Mouse (Mus musculus) liver, postnatal 0 days (tissue): ENCODE measurements at regions not wholly inside any gene's neighbourhood (a gene's known extent, or its start where the extent isn't known, plus 50 kb on each side); places are given as distances from the start of the nearest gene placed in this dataset.

Source experiments
- CTCF ChIP-seq: sonication (generic); IDR thresholded peaks from 2 replicates; pipeline ENCODE4 v1.5.1; 2016; ENCODE audit warnings: antibody characterized with exemption, low read depth
- EP300 ChIP-seq: IDR thresholded peaks from 2 replicates; pipeline ENCODE4 v1.6.1; 2016; ENCODE audit warnings: antibody characterized with exemption, low read depth, mild to moderate bottlenecking

DNA sequence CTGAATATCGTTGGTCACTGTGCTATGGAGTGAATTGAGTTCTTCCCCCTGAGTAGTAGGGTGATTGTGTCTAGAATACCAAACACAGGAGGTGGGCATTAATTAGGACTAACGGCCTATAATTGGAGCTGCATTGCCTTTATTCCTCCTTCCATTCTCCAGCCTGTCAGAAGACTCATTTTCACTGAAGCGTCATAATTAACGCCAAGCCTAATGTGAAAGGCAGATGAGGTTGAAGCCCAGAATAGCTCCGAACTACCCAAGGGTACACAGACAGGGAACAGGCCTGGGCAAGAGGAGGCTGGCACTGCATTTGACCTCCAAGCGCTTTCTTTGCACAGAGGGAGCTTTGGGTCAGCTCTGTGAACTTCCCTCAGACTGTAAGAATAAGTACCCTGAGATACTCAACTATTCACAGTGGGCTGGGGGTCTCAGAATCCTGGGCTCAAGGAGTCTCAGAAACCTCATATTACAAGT, 386.5 kb downstream of the Brinp2 start:
- TF ChIP-seq CTCF (no peak), EP300 (no peak)
